Mouse (Mus musculus) heart, embryonic 16.5 days (tissue): ENCODE measurements around the gene Rasl10a. TPM values are rescaled to one million over a fixed set of nuclear protein-coding genes. Genes with fewer than 3 reads are reported as not detected.

ENCODE experiments used
- ATAC-seq: fragments of 200-750 bp; cut with Nextera tagmentation; replicated peaks from 2 replicates; pipeline ENCODE4 v1.8.0; 2017; ENCODE audit warnings: moderate number of reproducible peaks; ENCODE audit not compliant: insufficient read depth, low FRiP score; ENCODE audit errors: extremely low read depth
- H3K27ac ChIP-seq: fragments of 300-500 bp; sonication (generic); 2 replicates; pipeline ENCODE4 v1.5.1; 2014; ENCODE audit warnings: mild to moderate bottlenecking, low read length, control low read depth, moderate library complexity
- H3K27me3 ChIP-seq: fragments of 300-500 bp; sonication (generic); 2 replicates; pipeline ENCODE4 v1.6.1; 2014; ENCODE audit warnings: low read length, mixed read lengths; ENCODE audit not compliant: control insufficient read depth, insufficient read depth
- H3K36me3 ChIP-seq: fragments of 300-500 bp; sonication (generic); 2 replicates; pipeline ENCODE4 v1.6.1; 2014; ENCODE audit not compliant: control insufficient read depth, insufficient read depth
- H3K4me1 ChIP-seq: fragments of 300-500 bp; sonication (generic); 2 replicates; pipeline ENCODE4 v1.6.1; 2014; ENCODE audit warnings: low read length, mixed read lengths; ENCODE audit not compliant: control insufficient read depth, insufficient read depth
- H3K4me2 ChIP-seq: fragments of 300-500 bp; sonication (generic); 2 replicates; pipeline ENCODE4 v1.6.1; 2014; ENCODE audit warnings: low read depth, mild to moderate bottlenecking, control low read depth, low read length
- H3K4me3 ChIP-seq: fragments of 300-500 bp; sonication (generic); 2 replicates; pipeline ENCODE4 v1.5.1; 2014; ENCODE audit warnings: mild to moderate bottlenecking, control low read depth, low read length
- H3K9ac ChIP-seq: fragments of 300-500 bp; sonication (generic); 2 replicates; pipeline ENCODE4 v1.6.1; 2014; ENCODE audit warnings: low read length, control low read depth
- H3K9me3 ChIP-seq: fragments of 300-500 bp; sonication (generic); replicated peaks from 2 replicates; pipeline ENCODE4 v1.6.1; 2016; ENCODE audit warnings: low read length; ENCODE audit not compliant: control insufficient read depth
- WGBS: fragments of 180-500 bp; shearing (Covaris S2); extraction: QIAGEN DNeasy Blood & Tissue Kit; methylation state at CpG from one replicate; pipeline ENCODE4 v1.1.7; 2014; 5-methylcytosine and 5-hydroxymethylcytosine counted together
- polyA plus RNA-seq: library from polyadenylated mRNA; unstranded; fragments of >200 nt; fragmentation: Nextera tagmentation; extraction: Ambion mirVana; gene quantifications from 2 replicates; pipeline ENCODE4 v1.2.1, GENCODE M21; 2015

Gene Rasl10a
- 0.62 and 1.4 TPM in 2 replicates for polyA plus RNA-seq

- peak within 1 kb of the TSS; percentile 67 for H3K4me3 ChIP-seq
- 0 out of 2 replicates have a peak, but pooled peaks have one; percentile 2 for ATAC-seq
- H3K27me3 ChIP-seq: peaks cover 59% of the 10 kb centered on the region
- no peaks in the 10 kb centered on the region for H3K9me3 ChIP-seq
- no peaks in the 10 kb centered on the region for H3K36me3 ChIP-seq
- 2% methylated on average over 76 of the region's 77 CpGs for WGBS
- H3K9ac ChIP-seq: peak within 1 kb of the TSS; percentile 72
- peak within 1 kb of the TSS; percentile 99 for H3K4me2 ChIP-seq
- no peak within 1 kb of the TSS for H3K27ac ChIP-seq
- peaks cover 34% of the 10 kb centered on the region for H3K4me1 ChIP-seq
These were observed at the start of gene Rasl10a for GRCm38 (mm10) chr11:5057856-5058641. Gene Rasl10a, plus strand, starts transcription at chr11:5058128.

GRCm38 (mm10) chr11:5008867-5009266 is 49.1 kb upstream of the Rasl10a start:
- no peak overlapping the region for H3K9ac ChIP-seq
- 61% methylated on average over 3 of the region's 3 CpGs for WGBS

GRCm38 (mm10) chr11:5009354-5010074 is 48.4 kb upstream of the Rasl10a start:
- Histone ChIP-seq H3K9me3 (no peaks in the 10 kb centered on the region), H3K4me3 (no peak overlapping the region), H3K9ac (no peak overlapping the region), H3K36me3 (0 out of 2 replicates have a peak, but pooled peaks cover 6% of the 10 kb centered on the region), H3K27ac (no peak overlapping the region), H3K4me1 (peaks cover 2% of the 10 kb centered on the region; the same call in 1 of the 2 replicates), H3K4me2 (no peak overlapping the region), H3K27me3 (no peaks in the 10 kb centered on the region)
- WGBS: 65% methylated on average over 3 of the region's 3 CpGs
- no peak for ATAC-seq

More at GRCm38 (mm10) chr11:5008867-5009266, 49.1 kb upstream of the Rasl10a start:
- no peak overlapping the region for H3K4me2 ChIP-seq
- 0 out of 2 replicates have a peak, but pooled peaks cover 5% of the 10 kb centered on the region for H3K36me3 ChIP-seq
- peaks cover 2% of the 10 kb centered on the region; the same call in 1 of the 2 replicates for H3K4me1 ChIP-seq
- no peaks in the 10 kb centered on the region for H3K9me3 ChIP-seq
- no peaks in the 10 kb centered on the region for H3K27me3 ChIP-seq
- H3K27ac ChIP-seq: no peak overlapping the region
- H3K4me3 ChIP-seq: no peak overlapping the region
- ATAC-seq: no peak

- no peak overlapping the region for H3K27ac ChIP-seq
These were observed 47.7 kb upstream of the Rasl10a start for GRCm38 (mm10) chr11:5010205-5010604.

GRCm38 (mm10) chr11:5011480-5011879 is 46.4 kb upstream of the Rasl10a start:
- ATAC-seq: no peak
- Histone ChIP-seq H3K36me3 (peaks cover 13% of the 10 kb centered on the region), H3K9me3 (no peaks in the 10 kb centered on the region), H3K27ac (no peak overlapping the region), H3K4me2 (no peak overlapping the region), H3K9ac (no peak overlapping the region), H3K4me1 (peaks cover 2% of the 10 kb centered on the region; the same call in 1 of the 2 replicates), H3K27me3 (no peaks in the 10 kb centered on the region), H3K4me3 (no peak overlapping the region)
- 74% methylated on average over 1 of the region's 1 CpGs for WGBS

More at GRCm38 (mm10) chr11:5010205-5010604, 47.7 kb upstream of the Rasl10a start:
- H3K9me3 ChIP-seq: no peaks in the 10 kb centered on the region
- H3K4me2 ChIP-seq: no peak overlapping the region
- H3K4me3 ChIP-seq: no peak overlapping the region
- H3K36me3 ChIP-seq: 0 out of 2 replicates have a peak, but pooled peaks cover 6% of the 10 kb centered on the region
- 76% methylated on average over 1 of the region's 1 CpGs for WGBS
- no peak for ATAC-seq
- peaks cover 2% of the 10 kb centered on the region; the same call in 1 of the 2 replicates for H3K4me1 ChIP-seq
- no peaks in the 10 kb centered on the region for H3K27me3 ChIP-seq
- H3K9ac ChIP-seq: no peak overlapping the region

GRCm38 (mm10) chr11:5012213-5012715 is 45.7 kb upstream of the Rasl10a start:
- H3K4me3 ChIP-seq: no peak overlapping the region
- 73% methylated on average over 5 of the region's 5 CpGs for WGBS
- H3K9ac ChIP-seq: no peak overlapping the region
- H3K27ac ChIP-seq: peak overlapping the region; percentile 9; the same call in 1 of the 2 replicates
- peaks cover 20% of the 10 kb centered on the region for H3K36me3 ChIP-seq
- H3K4me2 ChIP-seq: no peak overlapping the region
- H3K9me3 ChIP-seq: no peaks in the 10 kb centered on the region
- peaks cover 2% of the 10 kb centered on the region; the same call in 1 of the 2 replicates for H3K4me1 ChIP-seq
- no peak for ATAC-seq
- no peaks in the 10 kb centered on the region for H3K27me3 ChIP-seq

GRCm38 (mm10) chr11:5015720-5016119 is 42.2 kb upstream of the Rasl10a start:
- Histone ChIP-seq H3K4me3 (no peak overlapping the region), H3K9me3 (no peaks in the 10 kb centered on the region), H3K4me2 (no peak overlapping the region), H3K36me3 (peaks cover 39% of the 10 kb centered on the region), H3K4me1 (no peaks in the 10 kb centered on the region), H3K9ac (no peak overlapping the region), H3K27me3 (no peaks in the 10 kb centered on the region), H3K27ac (no peak overlapping the region)
- 33% methylated on average over 2 of the region's 2 CpGs for WGBS
- peak; percentile 66; the same call in 1 of the 2 replicates for ATAC-seq

GRCm38 (mm10) chr11:5016286-5016685 is 41.6 kb upstream of the Rasl10a start:
- no peak for ATAC-seq
- Histone ChIP-seq H3K4me3 (no peak overlapping the region), H3K9me3 (no peaks in the 10 kb centered on the region), H3K27me3 (no peaks in the 10 kb centered on the region), H3K36me3 (peaks cover 39% of the 10 kb centered on the region), H3K27ac (no peak overlapping the region), H3K4me1 (no peaks in the 10 kb centered on the region), H3K4me2 (no peak overlapping the region), H3K9ac (no peak overlapping the region)
- WGBS: 85% methylated on average over 5 of the region's 5 CpGs
